Mouse (Mus musculus) spleen, postnatal 4 days (tissue): ENCODE results near the gene Piwil1.

ENCODE experiments used
- DNase-seq, 2 experiments: peaks; one replicate each; pipeline ENCODE4 v3.0.0; 2022; ENCODE audit warnings: low spot score in 2 of 2

The Piwil1 gene

GRCm38 (mm10) chr5:128702224-128702623 is at the start of gene Piwil1:
Gene Piwil1, plus strand, starts transcription at chr5:128702524.
- no peak for DNase-seq

DNA sequence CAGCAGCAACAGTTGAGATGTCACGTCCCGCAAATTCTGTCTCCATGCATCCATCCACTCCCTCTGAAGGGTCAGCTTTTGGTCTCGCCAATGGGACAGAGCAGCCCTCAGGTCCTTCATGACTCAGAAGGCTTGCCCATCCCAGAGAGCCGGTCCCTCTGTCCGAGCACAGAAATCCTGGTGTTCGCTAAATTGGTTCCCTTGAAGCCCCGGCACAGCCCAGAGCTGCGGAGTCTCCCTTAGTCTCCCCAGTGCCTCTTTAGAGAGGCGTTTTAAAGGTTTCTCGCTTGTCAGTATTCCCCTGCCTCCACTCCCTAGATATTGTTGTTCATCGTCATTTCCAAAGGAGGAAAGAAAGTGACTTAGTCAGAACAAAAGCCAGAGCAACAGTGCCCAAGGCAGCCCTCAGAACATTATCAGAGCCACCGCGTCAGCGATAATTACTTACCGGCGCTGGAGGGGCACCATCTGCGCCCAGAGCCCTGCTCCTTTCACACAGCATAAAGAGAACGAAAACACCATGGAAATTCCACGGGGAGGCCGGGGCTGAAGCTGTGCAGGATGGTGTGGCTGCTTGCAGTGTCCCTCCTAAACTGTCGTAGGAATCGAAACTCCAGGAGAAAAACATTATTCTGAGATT is 45.7 kb upstream of the Piwil1 start:
- DNase-seq: no peak

GRCm38 (mm10) chr5:128660101-128660500 is 42.2 kb upstream of the Piwil1 start:
- no peak for DNase-seq

GRCm38 (mm10) chr5:128662881-128663280 is 39.4 kb upstream of the Piwil1 start:
- DNase-seq: no peak

- no peak for DNase-seq
These were observed 38.3 kb upstream of the Piwil1 start for GRCm38 (mm10) chr5:128663976-128664375.

GRCm38 (mm10) chr5:128665045-128665444 is 37.3 kb upstream of the Piwil1 start:
- no peak for DNase-seq

DNA sequence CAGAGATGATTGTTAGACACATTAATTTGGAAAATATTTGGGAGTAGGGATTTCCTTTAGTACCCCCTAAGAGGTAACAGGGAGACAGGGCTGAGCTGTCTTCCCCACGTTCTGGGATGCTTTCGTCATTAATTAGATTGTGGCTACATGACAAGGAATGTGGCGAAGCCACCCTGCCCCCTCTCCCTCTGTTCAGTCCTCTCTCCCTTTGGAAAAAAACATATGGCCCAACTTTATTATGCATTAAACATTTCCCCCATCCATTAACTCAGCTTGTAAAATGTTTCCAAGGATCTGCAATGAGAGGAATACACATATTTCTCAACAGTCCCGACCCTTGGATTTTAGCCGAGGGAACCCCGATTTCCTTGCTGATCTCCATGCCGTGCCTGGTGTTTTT is 35.0 kb upstream of the Piwil1 start:
- DNase-seq: no peak

- no peak for DNase-seq
These were observed 28.2 kb upstream of the Piwil1 start for GRCm38 (mm10) chr5:128674124-128674523.

DNA sequence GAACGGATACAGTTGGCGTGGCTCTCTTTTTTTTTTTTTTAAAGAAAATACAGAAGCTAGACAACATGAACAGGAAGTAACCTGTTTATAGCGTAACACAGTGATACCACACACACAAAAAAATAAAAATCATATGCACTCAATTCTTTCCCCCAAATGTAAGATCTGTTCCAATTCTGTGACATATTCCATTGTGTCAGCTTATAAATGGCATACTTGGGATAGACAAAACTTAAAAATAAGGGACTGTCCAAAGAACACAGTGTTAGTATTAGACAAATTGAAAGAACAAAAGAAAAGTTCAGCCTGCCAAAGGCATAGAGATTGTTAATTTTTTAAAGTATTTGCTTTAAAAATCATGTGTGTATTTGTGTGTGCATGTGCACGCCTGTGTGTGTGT is 25.0 kb upstream of the Piwil1 start:
- no peak for DNase-seq

DNA sequence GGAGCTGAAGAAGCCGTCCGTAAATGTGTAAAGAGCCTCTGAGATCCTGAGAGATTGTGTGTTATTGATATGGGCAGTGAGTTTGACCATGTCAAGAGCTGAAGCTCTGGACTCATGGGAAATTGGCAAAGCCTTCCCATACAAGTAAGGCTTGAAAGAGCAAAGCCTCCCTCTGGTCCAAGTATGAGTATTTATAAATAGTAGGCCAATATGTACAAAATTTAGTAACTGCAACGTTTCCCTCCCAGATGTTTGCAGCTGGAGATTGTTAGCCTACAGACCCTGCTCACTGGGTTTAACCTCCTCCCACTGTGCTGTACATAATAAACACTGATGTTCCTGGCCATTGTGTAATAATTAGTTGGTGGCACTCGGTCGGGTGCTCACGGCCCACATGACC is 24.5 kb upstream of the Piwil1 start:
- no peak for DNase-seq

DNA sequence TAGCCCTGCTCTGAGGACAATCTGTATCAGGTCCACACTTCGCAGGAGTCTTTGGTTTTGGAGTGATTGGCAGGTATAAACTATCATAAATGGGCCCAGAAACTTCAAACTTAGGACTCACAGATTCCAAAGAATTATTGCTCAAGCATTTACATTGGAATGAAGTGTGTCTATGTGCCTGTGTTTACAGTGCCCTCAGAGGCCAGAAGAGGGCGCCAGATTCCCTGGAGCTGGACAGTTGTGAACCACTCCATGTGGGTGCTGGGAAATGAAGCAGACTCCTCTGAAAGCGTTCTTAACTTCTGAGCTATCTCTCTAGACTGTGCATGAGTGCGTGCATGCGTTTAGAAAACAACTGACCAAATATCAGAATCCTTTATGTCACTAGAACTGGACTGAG is 20.9 kb upstream of the Piwil1 start:
- DNase-seq: no peak

DNA sequence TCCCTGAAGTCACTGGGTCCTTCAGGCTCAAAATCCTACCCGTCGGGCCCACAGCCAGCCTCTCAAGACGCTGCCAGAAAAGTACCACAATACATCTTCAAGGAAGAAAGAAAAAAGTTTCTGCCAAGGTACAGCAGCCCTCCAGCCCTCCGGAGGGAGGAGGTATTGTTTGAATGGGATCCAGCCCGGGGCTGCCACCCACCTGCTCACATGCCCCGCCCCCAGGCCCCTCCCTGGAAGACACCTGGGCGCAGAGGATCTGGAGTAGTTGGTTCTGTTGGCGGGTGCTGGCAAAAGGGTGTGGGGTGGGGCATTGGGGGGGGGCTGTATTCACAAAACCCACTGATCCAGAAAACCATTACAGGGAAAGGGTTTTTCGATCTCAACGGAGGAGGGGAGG is 18.1 kb upstream of the Piwil1 start:
- DNase-seq: no peak

- no peak for DNase-seq
These were observed 17.7 kb upstream of the Piwil1 start for GRCm38 (mm10) chr5:128684621-128685020.

DNA sequence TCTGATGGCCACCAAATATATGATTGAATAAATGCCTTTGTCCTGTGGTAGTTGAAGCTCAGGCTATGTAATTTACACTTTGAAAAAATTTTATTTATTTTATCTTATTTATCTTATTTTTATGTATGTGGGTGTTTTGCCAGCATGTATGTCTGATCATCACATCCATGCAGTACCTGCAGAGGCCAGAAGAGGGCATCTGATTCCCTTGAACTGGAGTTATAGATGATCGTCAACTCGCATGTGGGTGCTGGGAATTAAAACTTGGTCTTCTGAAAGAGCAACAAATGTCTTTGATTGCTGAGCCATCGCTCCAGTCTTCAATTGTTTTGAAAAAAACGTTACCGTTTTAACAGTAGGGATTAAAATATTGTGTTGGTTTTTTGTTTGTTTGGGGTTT is 15.2 kb upstream of the Piwil1 start:
- DNase-seq: no peak

DNA sequence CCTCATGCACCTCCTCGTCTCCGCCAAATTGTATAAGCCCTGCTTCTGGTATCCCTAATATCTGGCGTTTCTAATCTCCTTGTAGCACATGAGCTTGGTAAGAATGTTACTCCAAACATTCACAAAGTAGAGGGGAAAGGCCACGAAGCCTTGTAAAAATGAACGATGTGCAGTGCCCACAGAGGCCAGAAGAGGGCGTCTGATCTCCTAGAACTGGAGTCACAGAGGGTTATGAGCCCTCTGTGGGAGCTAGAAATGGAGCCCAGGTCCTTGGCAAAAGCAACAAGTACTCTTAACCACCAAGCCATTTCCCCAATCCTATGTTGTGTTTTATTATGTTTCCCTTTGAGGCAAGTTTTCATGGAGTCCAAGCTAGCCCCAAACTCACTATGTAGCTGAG is 8.2 kb upstream of the Piwil1 start:
- no peak for DNase-seq

GRCm38 (mm10) chr5:128694611-128695325 is 7.6 kb upstream of the Piwil1 start:
- no peak for DNase-seq

DNA sequence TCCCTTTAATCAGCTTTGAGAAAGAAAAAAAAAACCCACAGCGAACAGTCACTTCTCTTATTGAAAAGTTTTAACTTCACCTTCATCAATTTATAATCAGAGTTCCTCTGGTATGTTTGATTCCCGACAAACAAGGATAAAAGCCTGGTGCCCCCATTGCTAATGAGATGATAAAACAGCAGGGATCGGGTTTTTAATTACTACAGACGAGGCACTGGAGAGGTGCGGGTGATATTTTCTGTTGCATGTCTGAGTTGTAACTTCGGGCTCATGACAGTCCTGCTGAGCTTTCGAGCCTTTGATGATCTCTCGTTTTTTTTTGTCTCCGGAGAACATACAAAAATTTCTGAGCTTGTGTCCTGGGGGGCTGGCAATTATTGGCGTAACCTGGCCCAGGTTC is 5.5 kb upstream of the Piwil1 start:
- DNase-seq: no peak

DNA sequence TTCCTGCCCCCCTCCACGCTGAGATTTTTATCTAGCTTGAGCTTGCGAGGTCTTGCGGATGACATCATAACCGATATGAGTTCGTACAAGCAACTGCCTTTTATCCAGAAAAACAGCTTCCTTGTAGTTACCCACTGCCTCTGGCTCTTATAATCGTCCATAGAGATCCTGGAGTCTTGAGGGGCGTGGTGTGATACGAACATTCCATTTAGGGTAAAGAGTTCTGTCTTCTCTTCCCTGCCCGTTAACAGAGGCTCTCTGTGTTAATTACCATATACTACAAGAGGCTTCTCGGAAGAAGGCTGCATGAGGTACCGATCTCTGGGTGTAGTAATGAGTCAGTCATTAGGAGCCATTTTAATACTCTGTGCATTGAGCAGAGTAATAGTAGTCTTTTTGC is 1.6 kb upstream of the Piwil1 start:
- no peak for DNase-seq

DNA sequence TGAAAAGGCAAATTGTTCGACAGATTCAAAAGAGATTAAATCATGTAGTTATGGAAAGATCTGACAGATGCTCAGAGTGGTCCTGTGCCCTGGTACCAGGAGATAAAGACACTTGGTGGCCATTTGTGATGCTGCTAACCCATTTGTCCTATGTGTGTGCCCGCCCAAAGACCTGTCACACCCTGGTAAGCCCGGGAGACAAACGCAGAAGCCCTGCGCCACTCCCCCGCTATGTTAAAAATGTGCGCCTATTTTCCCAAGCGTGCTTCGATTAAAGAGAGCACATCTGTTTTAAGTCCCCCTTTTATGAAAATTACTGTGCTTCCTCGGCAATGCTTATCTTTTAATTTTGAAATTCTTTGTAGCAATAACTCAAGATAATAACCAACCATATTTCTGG is 1.4 kb downstream of the Piwil1 start:
- no peak for DNase-seq

- DNase-seq: no peak
These were observed 2.0 kb downstream of the Piwil1 start for GRCm38 (mm10) chr5:128704134-128704904.

DNA sequence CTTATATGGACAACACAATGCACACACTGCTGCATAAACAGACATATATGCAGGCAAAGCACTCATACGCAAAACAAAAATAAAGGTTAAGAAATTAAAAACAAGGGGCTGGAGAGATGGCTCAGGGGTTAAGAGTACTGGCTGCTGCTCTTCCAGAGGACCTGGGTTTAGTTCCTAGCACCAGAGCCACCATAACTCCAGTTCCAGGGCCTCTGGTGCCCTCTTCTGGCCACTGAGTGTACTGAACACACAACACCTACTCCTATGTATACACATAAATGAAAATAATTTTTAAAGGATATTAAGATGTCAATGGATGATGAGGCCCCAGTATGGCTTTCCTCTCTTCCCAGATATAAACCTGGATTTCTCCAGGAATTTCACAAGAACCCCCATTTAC is 4.1 kb downstream of the Piwil1 start:
- no peak for DNase-seq

DNA sequence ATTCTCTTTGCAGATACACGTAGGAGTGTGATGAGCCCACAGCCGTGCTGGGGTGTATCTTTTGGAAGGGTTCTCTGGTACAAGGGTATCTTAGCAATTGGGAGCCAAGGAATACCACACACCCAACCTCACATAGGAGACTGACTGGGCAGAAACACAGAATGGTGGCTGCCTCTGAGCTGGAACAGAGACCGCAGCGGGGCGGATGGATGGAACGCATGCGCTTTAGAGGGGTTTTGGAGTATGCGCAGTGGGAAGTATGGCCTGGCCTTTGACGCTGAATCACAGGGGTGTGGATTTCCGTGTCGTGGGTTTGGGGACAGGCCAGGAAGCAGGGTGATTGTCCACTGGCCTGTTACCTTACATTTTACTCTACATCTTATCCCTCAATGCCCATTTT is 4.9 kb downstream of the Piwil1 start:
- no peak for DNase-seq

DNA sequence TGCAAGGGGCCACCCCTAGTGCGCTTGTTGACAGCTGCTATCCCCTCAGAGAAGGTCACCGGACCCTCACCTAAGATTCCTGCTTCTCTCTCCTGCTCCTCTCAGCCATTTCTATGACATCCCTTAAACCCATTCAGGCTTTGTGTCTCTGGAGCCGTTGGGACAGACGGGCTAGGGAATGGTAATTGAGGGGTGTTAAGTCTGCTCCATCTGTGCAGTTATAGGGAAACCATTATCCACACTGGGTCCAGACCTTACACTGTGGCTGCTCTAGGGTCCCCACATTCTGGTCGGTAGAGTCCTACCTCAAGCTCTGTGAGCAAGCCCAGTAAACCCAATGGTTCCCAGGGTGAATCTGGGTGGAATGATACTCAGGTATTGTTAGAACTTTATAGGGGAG is 6.6 kb downstream of the Piwil1 start:
- DNase-seq: no peak
